Comparison of ENCODE assay signal across 29 mouse cellular contexts in the genomic region with DNA sequence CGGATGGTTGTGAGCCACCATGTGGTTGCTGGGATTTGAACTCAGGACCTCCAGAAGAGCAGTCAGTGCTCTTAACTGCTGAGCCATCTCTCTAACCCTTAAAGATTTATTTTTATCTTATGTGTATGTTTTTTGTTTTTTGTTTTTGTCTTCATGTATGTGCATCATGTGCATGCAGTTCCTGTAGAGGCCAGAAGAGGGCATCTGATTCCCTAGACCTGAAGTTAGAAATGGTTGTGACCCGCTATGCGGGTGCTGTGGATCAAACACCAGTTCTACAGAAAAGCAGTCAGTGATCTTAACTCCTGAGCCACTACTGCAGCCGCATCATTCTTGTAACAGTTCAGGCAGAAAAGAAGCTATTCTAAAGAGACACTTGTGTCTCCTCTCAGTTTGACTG.
DNase-seq lines count a peak whose midpoint lies in the region; ATAC-seq and TF ChIP-seq lines count a peak whose summit lies in the region.
"Had no signal": no experiment of that assay in that cellular context is flagged by ENCODE, and none has a peak within 500 bp of the region (broad histone marks: within the 10 kb centered on the region; RNA-seq: fewer than 3 reads in every experiment).

No protein-coding gene starts in this region.

- 99% methylated on average over 4 of the region's 4 CpGs for WGBS in hindbrain, postnatal 0 days
- 96% methylated on average over 4 of the region's 4 CpGs for WGBS in hindbrain, embryonic 13.5 days
- WGBS in liver, postnatal 0 days (ENCODE audit: insufficient replicate concordance), result 91% methylated on average over 4 of the region's 4 CpGs
- WGBS in liver, embryonic 12.5 days (ENCODE audit: insufficient replicate concordance), result 84% methylated on average over 4 of the region's 4 CpGs

- TF ChIP-seq EP300 in liver, postnatal 0 days (IDR thresholded peaks at IDR 0.05; ENCODE audit: low read depth), result no peak

- H3K4me1 ChIP-seq in hindbrain, postnatal 0 days (ENCODE audit: insufficient read depth, low read length), result no peaks in the 10 kb centered on the region
- H3K4me1 ChIP-seq in hindbrain, embryonic 13.5 days (replicated peaks), result peaks cover 20% of the 10 kb centered on the region
- H3K4me1 ChIP-seq in liver, postnatal 0 days (ENCODE audit: insufficient read depth), result peaks cover 5% of the 10 kb centered on the region; the same call in 1 of the 2 replicates
- H3K4me1 ChIP-seq in liver, embryonic 12.5 days, result 0 out of 2 replicates have a peak, but pooled peaks cover 5% of the 10 kb centered on the region
- H3K4me1 ChIP-seq in E14TG2a.4 (replicated peaks; ENCODE audit: low read depth, low read length), result peaks cover 54% of the 10 kb centered on the region
- H3K4me1 ChIP-seq: megakaryocyte, embryonic 14.5 days; midbrain, embryonic 15.5 days had no signal

- H3K9me3 ChIP-seq in hindbrain, postnatal 0 days (ENCODE audit: low read length), result no peaks in the 10 kb centered on the region
- no peaks in the 10 kb centered on the region; the same call in 1 of the 2 replicates for H3K9me3 ChIP-seq in hindbrain, embryonic 13.5 days
- H3K9me3 ChIP-seq in liver, postnatal 0 days (ENCODE audit: low read length), result no peaks in the 10 kb centered on the region
- H3K9me3 ChIP-seq in liver, embryonic 12.5 days (replicated peaks), result peaks cover 9% of the 10 kb centered on the region
- H3K9me3 ChIP-seq in E14TG2a.4 (ENCODE audit: low read length), result peaks cover 9% of the 10 kb centered on the region
- H3K9me3 ChIP-seq: embryonic facial prominence, embryonic 15.5 days; midbrain, embryonic 15.5 days had no signal

- no peak overlapping the region for H3K4me2 ChIP-seq in hindbrain, postnatal 0 days (ENCODE audit: low read depth, low read length)
- no peak overlapping the region for H3K4me2 ChIP-seq in hindbrain, embryonic 13.5 days
- no peak overlapping the region for H3K4me2 ChIP-seq in liver, postnatal 0 days (ENCODE audit: low read depth, low read length)
- H3K4me2 ChIP-seq in liver, embryonic 12.5 days, result no peak overlapping the region
- H3K4me2 ChIP-seq: embryonic facial prominence, embryonic 15.5 days; forebrain, embryonic 12.5 days; heart, embryonic 13.5 days; limb, embryonic 12.5 days; liver, embryonic 11.5 days; midbrain, embryonic 15.5 days had no signal

- no peak for DNase-seq in hindbrain, postnatal 0 days (ENCODE audit: low spot score)
- no peak for DNase-seq in liver, postnatal 0 days
- DNase-seq in ZHBTc4 (ENCODE audit: low read depth, low spot score), result peak; percentile 55
- no peak for DNase-seq in layer of hippocampus, adult 18-20 months (ENCODE audit: low spot score in 2 of 2)
- DNase-seq: adrenal gland, adult 8-10 months; cerebellum, adult 8-10 months; cerebellum, postnatal 25 days; forebrain, postnatal 0 days; heart, postnatal 10 days; kidney, adult 9 months; kidney, postnatal 25 days; lung, adult 2 months; right cerebral cortex, postnatal 25 days; thymus, adult 2 months; thymus, postnatal 36 days had no signal

- no peaks in the 10 kb centered on the region for H3K36me3 ChIP-seq in hindbrain, postnatal 0 days (ENCODE audit: insufficient read depth, low read length)
- H3K36me3 ChIP-seq in hindbrain, embryonic 13.5 days, result no peaks in the 10 kb centered on the region
- H3K36me3 ChIP-seq in liver, postnatal 0 days (replicated peaks; ENCODE audit: insufficient read depth, low read length), result no peaks in the 10 kb centered on the region
- H3K36me3 ChIP-seq in liver, embryonic 12.5 days, result no peaks in the 10 kb centered on the region
- H3K36me3 ChIP-seq in E14TG2a.4 (ENCODE audit: insufficient read depth, low read length), result no peaks in the 10 kb centered on the region
- H3K36me3 ChIP-seq: embryonic facial prominence, embryonic 10.5 days; embryonic facial prominence, embryonic 15.5 days; forebrain, embryonic 12.5 days; heart, embryonic 13.5 days; hindbrain, embryonic 10.5 days; limb, embryonic 12.5 days; midbrain, embryonic 15.5 days had no signal

- ATAC-seq in hindbrain, postnatal 0 days, result no peak
- no peak for ATAC-seq in hindbrain, embryonic 13.5 days (ENCODE audit: low FRiP score)
- ATAC-seq in liver, postnatal 0 days, result no peak
- no peak for ATAC-seq in liver, embryonic 12.5 days
- ATAC-seq: forebrain, postnatal 0 days; hindbrain, embryonic 16.5 days; intestine, embryonic 16.5 days; midbrain, embryonic 15.5 days had no signal

- TF ChIP-seq CTCF in hindbrain, postnatal 0 days (IDR thresholded peaks at IDR 0.05; ENCODE audit: low read depth), result peak; percentile 29; the same call in 1 of the 2 replicates
- peak; percentile 30; the same call in 1 of the 2 replicates for TF ChIP-seq CTCF in liver, postnatal 0 days (IDR thresholded peaks at IDR 0.05; ENCODE audit: low read depth)
- TF ChIP-seq CTCF in E14TG2a.4 (conservative IDR thresholded peaks at IDR 0.05; ENCODE audit: low read length), result peak; percentile 54

- no peak overlapping the region for H3K9ac ChIP-seq in hindbrain, postnatal 0 days (replicated peaks; ENCODE audit: low read length)
- no peak overlapping the region for H3K9ac ChIP-seq in hindbrain, embryonic 13.5 days
- no peak overlapping the region for H3K9ac ChIP-seq in liver, postnatal 0 days (replicated peaks)
- H3K9ac ChIP-seq in liver, embryonic 12.5 days, result no peak overlapping the region
- H3K9ac ChIP-seq: embryonic facial prominence, embryonic 15.5 days; forebrain, embryonic 12.5 days; forebrain, postnatal 0 days; heart, embryonic 13.5 days; limb, embryonic 12.5 days; midbrain, embryonic 15.5 days had no signal

- no peak overlapping the region for H3K4me3 ChIP-seq in hindbrain, postnatal 0 days (ENCODE audit: low read length)
- no peak overlapping the region for H3K4me3 ChIP-seq in hindbrain, embryonic 13.5 days
- H3K4me3 ChIP-seq in liver, postnatal 0 days (ENCODE audit: low read depth, low read length), result no peak overlapping the region
- H3K4me3 ChIP-seq in liver, embryonic 12.5 days, result no peak overlapping the region
- no peak overlapping the region for H3K4me3 ChIP-seq in E14TG2a.4 (replicated peaks; ENCODE audit: low read length)
- H3K4me3 ChIP-seq: embryonic facial prominence, embryonic 10.5 days; embryonic facial prominence, embryonic 15.5 days; forebrain, embryonic 12.5 days; heart, embryonic 13.5 days; hindbrain, embryonic 10.5 days; limb, embryonic 12.5 days; megakaryocyte, embryonic 14.5 days; midbrain, embryonic 15.5 days had no signal

- H3K27me3 ChIP-seq in hindbrain, postnatal 0 days (ENCODE audit: insufficient read depth, low read length), result no peaks in the 10 kb centered on the region
- H3K27me3 ChIP-seq in hindbrain, embryonic 13.5 days, result peaks cover 5% of the 10 kb centered on the region; the same call in 1 of the 2 replicates
- H3K27me3 ChIP-seq in liver, postnatal 0 days (ENCODE audit: insufficient read depth, low read length), result no peaks in the 10 kb centered on the region
- H3K27me3 ChIP-seq in liver, embryonic 12.5 days (replicated peaks), result no peaks in the 10 kb centered on the region
- H3K27me3 ChIP-seq in E14TG2a.4 (ENCODE audit: insufficient read depth, low read length), result no peaks in the 10 kb centered on the region
- H3K27me3 ChIP-seq: embryonic facial prominence, embryonic 15.5 days; heart, embryonic 13.5 days; midbrain, embryonic 15.5 days had no signal

- H3K27ac ChIP-seq in hindbrain, postnatal 0 days, result no peak overlapping the region
- H3K27ac ChIP-seq in hindbrain, embryonic 13.5 days, result no peak overlapping the region
- no peak overlapping the region for H3K27ac ChIP-seq in liver, postnatal 0 days (ENCODE audit: low read depth)
- no peak overlapping the region for H3K27ac ChIP-seq in liver, embryonic 12.5 days
- H3K27ac ChIP-seq: embryonic facial prominence, embryonic 10.5 days; embryonic facial prominence, embryonic 15.5 days; forebrain, embryonic 12.5 days; heart, embryonic 13.5 days; hindbrain, embryonic 10.5 days; limb, embryonic 12.5 days; midbrain, embryonic 15.5 days had no signal
